Mouse (Mus musculus): ENCODE data around the gene Cplx3.

DNA sequence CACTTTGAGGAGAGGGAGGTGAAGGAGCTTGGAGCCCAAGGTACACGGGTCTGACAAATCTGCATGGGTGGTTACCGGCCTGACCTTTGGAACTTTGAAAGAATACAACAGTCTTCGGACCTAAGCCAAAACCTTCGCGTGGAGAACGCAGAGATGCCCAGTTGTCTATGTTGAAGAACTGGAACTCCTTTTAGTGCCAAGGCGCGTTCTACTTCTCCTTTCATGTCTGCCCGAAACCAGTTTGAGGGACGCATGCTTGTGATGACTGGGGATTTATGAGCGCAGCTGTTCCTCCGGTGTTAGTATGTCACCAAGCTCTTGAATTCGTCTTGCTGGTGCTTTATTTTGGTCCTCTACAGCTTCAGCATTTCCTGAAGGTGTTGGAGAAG lies 44.4 kb downstream of the Cplx3 start:
- TF ChIP-seq RAD21 (IDR thresholded peaks at IDR 0.05; ENCODE audit: low read depth, low read length) (no peak), NELFE (IDR thresholded peaks at IDR 0.05; ENCODE audit: low read depth, low read length) (no peak)
